Mouse (Mus musculus): ENCODE results near the gene Gm128.

Gene Gm128

DNA sequence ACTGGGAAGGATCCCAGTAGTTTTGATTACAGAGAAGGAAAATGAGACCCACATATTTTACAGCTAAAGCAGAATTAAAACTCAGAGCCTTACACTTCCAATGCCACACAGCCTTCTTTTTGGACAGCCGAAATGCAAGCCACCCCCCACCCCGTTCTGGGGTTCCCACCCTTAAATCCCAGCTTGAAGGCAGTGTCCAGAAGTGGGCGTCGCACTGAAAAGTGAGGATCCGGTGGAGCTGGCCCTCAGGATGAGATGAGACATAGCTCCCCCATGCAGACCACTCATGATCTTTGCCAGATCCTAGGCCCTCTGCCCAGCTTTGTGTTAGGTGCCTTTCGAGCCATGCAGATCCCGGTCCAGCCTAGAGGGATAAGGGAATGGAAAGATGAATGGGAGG is at the start of gene Gm128:
Gm128 (minus strand) TSS at position 101 of the 400 bp plus-strand sequence.
- no peak for DNase-seq (ENCODE audit: low read depth in 1 of 2, low spot score in 2 of 2)

DNA sequence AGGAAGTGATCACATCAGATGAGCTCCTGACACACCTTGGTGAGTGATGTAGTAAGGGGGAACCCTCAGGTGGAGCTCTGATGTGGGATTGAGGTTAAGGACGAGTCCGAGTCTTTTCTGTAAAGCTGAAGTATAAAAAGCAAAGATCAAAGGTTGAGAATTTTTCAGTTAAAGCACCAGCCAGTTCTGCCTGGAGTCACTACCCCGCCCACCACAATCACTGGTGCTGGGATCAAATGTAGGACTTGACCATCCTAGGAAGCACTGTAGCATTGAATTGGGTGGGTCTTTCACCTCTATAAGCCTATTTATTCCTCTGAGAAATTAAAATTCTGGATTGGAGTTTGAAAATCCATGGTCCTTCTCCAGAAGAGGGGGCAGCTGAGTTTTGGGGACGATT is 49.6 kb upstream of the Gm128 start:
- DNase-seq (ENCODE audit: low read depth in 1 of 2, low spot score in 2 of 2) = no peak

GRCm38 (mm10) chr3:95290156-95290555 is 48.8 kb upstream of the Gm128 start:
- DNase-seq (ENCODE audit: low read depth in 1 of 2, low spot score in 2 of 2) = no peak

DNA sequence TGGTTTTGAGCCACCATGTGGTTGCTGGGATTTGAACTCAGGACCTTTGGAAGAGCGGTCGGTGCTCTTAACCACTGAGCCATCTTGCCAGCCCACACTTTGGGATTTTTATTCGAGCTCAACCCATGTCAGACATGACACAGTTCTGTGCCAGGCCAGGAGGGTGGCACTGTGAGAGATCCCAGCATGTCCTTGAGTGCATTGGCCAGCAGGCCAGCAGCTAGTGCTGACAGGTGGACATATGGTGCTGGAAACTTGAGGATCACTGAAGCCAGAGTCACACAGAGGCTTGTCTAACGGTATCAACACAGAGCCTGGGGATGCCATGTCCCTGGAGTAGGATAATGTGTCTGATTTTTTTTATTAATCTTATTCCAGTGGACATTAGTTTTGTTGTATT is 48.0 kb upstream of the Gm128 start:
- DNase-seq (ENCODE audit: low read depth in 1 of 2, low spot score in 2 of 2) = no peak

DNA sequence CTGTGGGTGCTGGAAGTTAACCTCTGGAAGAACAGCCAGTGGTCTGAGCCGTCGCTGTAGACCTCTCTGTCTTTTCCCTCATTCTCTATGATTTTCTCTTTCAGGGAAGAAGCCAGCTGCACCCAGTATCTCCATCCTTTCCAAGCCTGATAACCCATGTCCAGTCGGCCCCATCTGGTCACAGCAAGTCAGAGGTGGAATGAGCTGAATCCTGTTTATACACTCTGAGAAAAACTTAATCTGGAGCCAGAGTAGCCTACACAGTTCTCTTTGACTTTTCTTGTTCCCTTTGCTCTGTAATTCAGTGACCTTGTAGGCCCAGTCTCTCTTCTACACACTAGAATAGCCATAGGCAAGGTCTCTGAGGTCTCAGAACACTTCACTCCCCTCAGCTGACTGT is 46.1 kb upstream of the Gm128 start:
- DNase-seq (ENCODE audit: low read depth in 1 of 2, low spot score in 2 of 2) = no peak

DNA sequence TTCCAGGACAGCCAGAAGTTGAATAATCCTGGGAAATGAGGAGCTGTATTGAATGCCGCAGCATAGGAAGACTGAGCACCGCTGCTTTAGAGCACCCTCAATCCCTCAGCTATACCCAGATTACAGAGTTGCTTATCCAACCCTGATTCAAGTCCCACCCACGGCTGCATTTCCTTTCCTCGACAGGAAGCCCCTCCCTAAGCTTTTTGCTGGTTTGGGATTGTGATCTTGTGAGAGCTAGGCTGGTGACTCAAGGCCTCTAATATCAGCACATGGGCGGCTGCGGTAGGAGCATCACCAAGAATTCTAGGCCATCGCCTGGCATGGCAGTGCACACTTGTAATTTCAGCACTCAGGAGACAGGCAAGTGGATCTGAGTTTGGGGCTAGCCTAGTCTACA is 45.1 kb upstream of the Gm128 start:
- DNase-seq (ENCODE audit: low read depth in 1 of 2, low spot score in 2 of 2) = no peak

GRCm38 (mm10) chr3:95286011-95286410 is 44.6 kb upstream of the Gm128 start:
- DNase-seq (ENCODE audit: low read depth in 1 of 2, low spot score in 2 of 2) = no peak

- no peak for DNase-seq (ENCODE audit: low read depth in 1 of 2, low spot score in 2 of 2)
Measured at GRCm38 (mm10) chr3:95285390-95285789, 44.0 kb upstream of the Gm128 start.

DNA sequence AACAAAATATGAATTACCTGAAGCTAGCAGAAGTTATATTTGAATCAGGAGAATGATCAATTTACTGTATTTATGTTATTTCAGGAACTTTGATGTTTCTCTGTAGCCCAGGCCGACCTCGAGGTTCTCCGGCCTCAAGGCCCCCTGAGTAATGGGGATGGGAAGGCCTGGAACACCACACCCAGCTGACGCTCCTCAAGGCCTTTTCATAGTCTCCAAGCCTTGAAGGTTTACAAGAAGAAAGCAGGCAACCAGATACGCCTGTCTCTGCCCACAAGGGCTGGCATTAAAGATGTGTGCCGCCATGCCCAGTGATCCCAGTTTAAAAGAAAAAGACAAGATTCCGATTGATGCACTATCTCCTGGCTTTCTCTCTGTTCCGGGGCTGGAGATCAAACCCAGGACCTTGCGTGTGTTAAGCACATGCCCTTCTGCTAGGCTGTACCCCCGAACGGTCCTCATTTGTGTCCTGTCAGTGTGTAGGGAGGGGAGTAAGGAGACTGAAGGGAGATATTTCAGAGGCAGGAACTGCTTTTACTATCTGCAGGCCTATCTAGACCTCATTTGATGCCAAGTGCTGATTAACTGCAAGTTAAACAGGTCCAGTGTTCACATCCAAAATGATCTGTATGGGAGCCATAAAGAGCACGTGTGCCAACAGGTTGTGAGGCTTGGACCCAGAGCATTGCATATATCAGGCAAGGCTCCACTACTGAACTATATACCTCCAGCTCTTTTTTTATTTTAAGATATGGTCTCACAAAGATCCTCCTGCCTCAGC is 43.3 kb upstream of the Gm128 start:
- DNase-seq (ENCODE audit: low read depth in 1 of 2, low spot score in 2 of 2) = no peak

GRCm38 (mm10) chr3:95284062-95284461 is 42.7 kb upstream of the Gm128 start:
- DNase-seq (ENCODE audit: low read depth in 1 of 2, low spot score in 2 of 2) = no peak

GRCm38 (mm10) chr3:95283589-95283941 is 42.2 kb upstream of the Gm128 start:
- no peak for DNase-seq (ENCODE audit: low read depth in 1 of 2, low spot score in 2 of 2)

DNA sequence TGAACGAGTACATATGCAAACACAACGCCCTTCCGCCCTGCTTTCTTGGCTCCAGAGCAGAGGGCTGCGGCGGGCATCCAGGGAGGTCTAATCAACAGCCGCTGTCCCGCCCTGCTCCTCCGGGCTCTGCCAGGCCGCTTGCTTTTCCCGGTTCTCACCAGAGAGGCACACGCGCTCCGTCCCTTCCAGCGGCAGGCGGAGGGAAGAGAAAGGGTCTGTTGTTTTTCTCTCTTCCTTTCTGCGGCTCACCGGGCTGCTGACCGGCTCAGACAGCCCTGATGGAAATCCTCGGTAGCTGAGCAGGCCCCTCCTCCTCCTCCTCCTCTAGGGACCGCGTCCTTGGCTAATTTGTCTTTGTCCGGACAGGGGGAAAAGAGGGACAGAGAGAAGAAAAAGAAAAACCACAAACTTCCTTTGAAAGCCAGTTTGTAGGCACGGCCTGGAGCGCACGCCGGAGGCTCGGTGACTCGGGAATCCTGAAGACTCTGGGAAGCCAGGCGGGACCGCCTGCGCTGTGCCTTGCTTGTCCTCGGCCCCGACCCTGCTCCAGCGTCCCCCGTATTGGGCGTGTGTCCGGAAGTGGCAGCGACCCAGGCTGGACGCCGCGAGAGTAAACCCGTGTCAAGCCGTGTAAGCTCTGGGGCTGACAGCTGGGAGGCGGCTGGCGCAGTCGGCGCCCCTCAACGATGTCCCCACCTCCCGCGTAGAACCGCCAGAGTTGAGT is 41.6 kb upstream of the Gm128 start:
- DNase-seq (ENCODE audit: low read depth in 1 of 2, low spot score in 2 of 2) = peak; percentile 39 to 46

DNA sequence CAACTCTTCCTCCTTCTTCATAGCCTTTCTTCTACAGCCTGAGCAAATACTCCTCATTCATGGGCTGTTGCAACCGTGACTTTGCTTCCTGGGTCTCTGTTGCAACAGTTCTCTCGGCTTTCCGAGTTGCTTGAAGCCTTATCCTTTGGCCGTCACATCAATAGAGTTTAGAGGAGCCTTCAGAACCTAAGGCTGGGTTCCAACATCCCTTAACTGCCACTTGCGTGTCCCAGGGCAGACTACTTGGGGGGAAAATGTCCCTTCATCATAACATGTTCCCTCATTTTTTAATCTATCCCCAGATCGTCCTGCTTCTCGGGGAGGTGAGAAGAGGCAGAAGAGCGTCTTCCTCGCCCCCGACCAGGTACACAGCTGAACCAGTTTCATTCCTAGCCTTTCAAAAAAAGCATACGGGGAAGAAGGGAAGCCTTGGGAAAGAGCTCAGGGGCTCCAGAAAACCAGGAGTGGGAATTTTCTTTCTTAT is 41.0 kb upstream of the Gm128 start:
- DNase-seq (ENCODE audit: low read depth in 1 of 2, low spot score in 2 of 2) = peak; percentile 37 to 50

GRCm38 (mm10) chr3:95281216-95282126 is 40.1 kb upstream of the Gm128 start, which contains the start of the genes Mindy1 and Prune1:
Gene Mindy1 (plus strand): TSS chr3:95281345.
Gene Prune1 (minus strand): TSS chr3:95282076.
- peak; percentile 95 to 96 for DNase-seq (ENCODE audit: low read depth in 1 of 2, low spot score in 2 of 2)

DNA sequence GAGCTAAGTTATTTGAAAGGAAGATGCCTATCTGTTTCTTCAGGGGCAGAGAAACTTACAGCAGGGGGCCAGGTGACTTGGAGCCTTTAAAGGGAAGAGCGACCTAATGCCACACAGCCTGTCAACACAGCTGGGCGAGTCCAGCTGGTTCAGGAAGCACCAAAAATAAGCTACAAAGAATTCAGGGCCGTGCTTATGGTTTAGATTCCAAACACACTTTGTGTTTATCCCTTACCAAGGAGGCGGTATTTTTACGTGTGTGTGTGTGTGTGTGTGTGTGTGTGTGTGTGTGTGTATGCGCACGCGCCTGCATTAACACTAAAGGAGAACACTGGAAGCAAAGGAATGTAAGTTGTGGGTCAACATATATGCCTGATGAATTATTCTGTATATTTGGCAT is 39.3 kb upstream of the Gm128 start:
- no peak for DNase-seq (ENCODE audit: low read depth in 1 of 2, low spot score in 2 of 2)

- no peak for DNase-seq (ENCODE audit: low read depth in 1 of 2, low spot score in 2 of 2)
Measured at GRCm38 (mm10) chr3:95277149-95277551, 35.8 kb upstream of the Gm128 start.

DNA sequence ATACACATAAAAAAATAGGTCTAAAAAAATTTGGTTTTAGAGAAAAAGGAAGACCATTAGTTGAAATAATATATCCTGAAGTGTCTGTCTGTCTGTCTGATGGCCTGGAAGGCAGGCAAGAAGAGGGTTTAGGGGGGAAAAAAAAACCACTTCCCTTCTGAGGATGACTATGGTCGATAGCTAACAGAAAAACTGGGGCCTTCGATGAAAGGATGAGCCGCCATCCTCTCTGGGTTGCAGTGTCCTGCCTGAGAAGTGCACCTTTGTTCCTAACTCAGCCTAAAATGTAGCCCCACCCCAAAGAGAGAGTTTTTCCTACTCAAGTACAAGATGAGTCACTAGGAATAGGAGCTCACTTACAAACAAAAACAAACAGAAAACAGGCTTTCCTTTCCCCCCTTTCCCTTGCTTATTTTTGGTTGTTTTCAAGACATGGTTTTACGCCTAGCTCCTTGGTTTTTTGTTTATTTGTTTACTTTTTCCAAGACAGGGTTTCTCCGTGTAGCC is 35.1 kb upstream of the Gm128 start:
- no peak for DNase-seq (ENCODE audit: low read depth in 1 of 2, low spot score in 2 of 2)

GRCm38 (mm10) chr3:95275161-95275560 is 33.8 kb upstream of the Gm128 start:
- DNase-seq (ENCODE audit: low read depth in 1 of 2, low spot score in 2 of 2) = no peak

DNA sequence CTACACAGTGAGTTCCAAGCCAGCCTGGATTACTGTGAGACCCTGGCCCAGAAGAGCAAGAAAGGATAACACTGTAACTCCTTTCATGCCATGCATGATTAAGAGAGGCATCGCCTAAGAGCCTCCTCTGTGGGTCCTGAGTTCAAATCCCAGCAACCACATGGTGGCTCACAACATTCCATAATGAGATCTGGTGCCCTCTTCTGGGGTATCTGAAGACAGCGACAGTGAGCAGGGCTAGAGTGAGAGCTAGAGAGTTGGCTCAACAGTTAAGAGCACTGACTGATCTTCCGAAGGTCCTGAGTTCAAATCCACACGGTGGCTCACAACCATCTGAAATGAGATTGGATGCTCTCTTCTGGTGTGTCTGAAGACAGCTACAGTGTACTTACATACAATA is 33.1 kb upstream of the Gm128 start:
- no peak for DNase-seq (ENCODE audit: low read depth in 1 of 2, low spot score in 2 of 2)

- no peak for DNase-seq (ENCODE audit: low read depth in 1 of 2, low spot score in 2 of 2)
Measured at GRCm38 (mm10) chr3:95273471-95273870, 32.1 kb upstream of the Gm128 start.

- DNase-seq (ENCODE audit: low read depth in 1 of 2, low spot score in 2 of 2) = no peak
Measured at GRCm38 (mm10) chr3:95270766-95271364, 29.5 kb upstream of the Gm128 start.
